Mouse (Mus musculus): Measurements from ENCODE around the gene Eid3. TPM values are rescaled to one million over a fixed set of nuclear protein-coding genes. Genes with fewer than 3 reads are reported as not detected.

Eid3 gene
- total RNA-seq, 2 experiments from 2014 or later, result 0.90 to 1.1 TPM

GRCm38 (mm10) chr10:82860929-82861315 is 5.5 kb upstream of the Eid3 start:
- no peak for DNase-seq (ENCODE audit: low spot score)

DNA sequence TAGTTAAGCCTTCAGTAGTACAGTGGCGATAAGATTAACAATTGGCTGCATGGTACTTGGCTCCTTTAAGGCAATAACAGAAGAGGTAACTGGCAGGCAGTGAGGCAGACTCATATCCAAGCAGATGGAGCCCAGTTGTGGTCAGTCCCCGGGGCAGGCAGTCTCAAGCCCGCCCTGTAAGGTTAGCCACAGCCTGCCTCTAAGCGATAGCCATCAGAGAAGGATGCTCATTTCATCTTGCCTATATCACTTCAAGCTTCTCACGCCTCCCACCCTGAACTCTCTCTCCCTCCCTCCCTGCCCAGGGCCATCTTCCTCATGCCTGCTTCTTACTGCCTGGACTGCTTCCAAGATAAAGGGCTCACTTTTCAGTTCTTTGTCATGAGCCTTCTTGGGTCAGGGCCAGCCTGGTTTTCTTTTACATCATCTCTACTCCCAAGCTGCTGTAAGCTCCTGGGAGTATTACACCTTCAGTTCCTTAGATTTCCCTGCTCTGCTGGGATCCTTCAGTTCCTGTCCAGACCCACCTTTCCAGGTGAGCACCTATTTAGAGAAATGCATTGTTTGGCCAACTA is 3.2 kb upstream of the Eid3 start:
- DNase-seq (ENCODE audit: low spot score), result no peak

GRCm38 (mm10) chr10:82863827-82864226 is 2.6 kb upstream of the Eid3 start:
- DNase-seq (ENCODE audit: low spot score), result peak; percentile 39

- no peak for DNase-seq (ENCODE audit: low spot score)
Observed at GRCm38 (mm10) chr10:82866832-82867231, 406 bp downstream of the Eid3 start.

DNA sequence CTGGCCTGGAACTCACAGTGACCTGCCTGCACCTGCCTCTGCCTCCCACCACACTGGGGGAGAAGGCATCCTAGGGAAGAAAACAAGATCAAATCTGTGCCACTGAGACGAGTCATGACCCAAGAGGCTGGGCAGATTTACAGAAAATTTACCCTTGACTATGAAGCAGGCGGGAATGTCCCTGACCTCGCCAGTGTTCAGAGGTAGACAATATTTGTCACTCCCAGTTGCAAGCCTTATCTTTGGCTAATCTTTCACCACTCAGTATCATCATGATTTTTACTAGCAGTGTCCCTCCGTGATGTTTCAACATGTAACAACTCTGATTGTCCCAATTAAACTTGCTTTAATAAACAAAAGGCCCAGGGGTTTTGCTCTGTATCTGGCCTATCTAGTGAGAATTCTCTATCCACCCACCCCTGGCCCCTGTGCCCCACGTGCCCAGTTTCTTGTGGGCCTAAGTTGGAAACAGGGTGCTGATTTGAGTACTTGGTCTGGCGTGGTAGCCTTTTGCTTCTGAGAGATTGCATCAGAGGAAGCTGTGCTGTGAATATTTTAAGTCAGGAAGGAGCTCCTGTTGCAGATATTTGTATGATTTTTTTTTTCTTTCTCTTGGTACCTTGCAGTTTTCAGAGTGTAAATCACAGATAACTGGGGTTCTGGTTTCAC is 2.1 kb downstream of the Eid3 start:
- no peak for DNase-seq (ENCODE audit: low spot score)

DNA sequence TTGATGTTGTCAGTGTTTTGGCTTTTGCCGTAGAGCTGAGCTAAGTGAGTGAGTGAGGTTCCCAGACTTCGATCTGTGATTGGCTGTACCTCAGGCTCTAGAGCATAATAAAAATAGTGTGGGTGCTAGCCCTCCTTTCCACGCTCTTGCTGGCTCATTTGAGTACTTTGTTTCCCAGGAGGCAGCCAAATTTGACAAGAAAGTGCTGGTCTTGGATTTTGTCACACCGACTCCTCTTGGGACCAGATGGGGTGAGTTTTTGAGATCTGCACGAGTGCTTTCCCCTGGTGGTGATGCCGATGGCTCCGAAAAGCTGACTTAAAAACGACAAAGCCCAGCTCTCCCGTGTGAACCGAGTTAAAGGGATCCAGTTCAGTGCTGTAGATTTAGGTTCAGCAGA is 9.0 kb downstream of the Eid3 start:
- no peak for DNase-seq (ENCODE audit: low spot score)

- DNase-seq (ENCODE audit: low spot score), result no peak
Observed at GRCm38 (mm10) chr10:82876076-82876796, 9.8 kb downstream of the Eid3 start.

- no peak for DNase-seq (ENCODE audit: low spot score)
Observed at GRCm38 (mm10) chr10:82887354-82887753, 20.9 kb downstream of the Eid3 start.

DNA sequence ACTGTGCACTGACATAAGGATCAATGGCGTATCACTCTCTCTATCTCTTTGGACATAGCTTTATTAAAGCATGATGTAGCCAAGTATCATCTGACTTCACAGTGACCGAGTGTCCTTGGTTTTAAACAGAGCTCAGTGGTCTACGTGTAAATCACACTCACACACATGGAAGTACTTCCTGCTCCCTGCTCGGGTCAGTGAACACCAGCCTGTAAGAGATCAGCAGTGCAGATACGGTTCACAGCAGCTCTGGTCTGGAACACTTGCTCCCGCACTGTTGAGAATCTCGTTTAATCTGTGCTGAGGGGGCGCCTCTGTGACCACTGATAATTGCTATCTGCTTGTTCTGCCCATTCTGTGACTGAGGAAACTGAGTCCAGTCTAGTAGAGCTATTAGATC is 22.1 kb downstream of the Eid3 start:
- no peak for DNase-seq (ENCODE audit: low spot score)

GRCm38 (mm10) chr10:82889447-82889973 is 23.1 kb downstream of the Eid3 start:
- peak; percentile 64 for DNase-seq (ENCODE audit: low spot score)

- DNase-seq (ENCODE audit: low spot score), result no peak
Observed at GRCm38 (mm10) chr10:82890936-82891335, 24.5 kb downstream of the Eid3 start.

GRCm38 (mm10) chr10:82891427-82891826 is 25.0 kb downstream of the Eid3 start:
- DNase-seq (ENCODE audit: low spot score), result no peak

- no peak for DNase-seq (ENCODE audit: low spot score)
Observed at GRCm38 (mm10) chr10:82892442-82893055, 26.1 kb downstream of the Eid3 start.

GRCm38 (mm10) chr10:82893872-82894650 is 27.6 kb downstream of the Eid3 start:
- no peak for DNase-seq (ENCODE audit: low spot score)

DNA sequence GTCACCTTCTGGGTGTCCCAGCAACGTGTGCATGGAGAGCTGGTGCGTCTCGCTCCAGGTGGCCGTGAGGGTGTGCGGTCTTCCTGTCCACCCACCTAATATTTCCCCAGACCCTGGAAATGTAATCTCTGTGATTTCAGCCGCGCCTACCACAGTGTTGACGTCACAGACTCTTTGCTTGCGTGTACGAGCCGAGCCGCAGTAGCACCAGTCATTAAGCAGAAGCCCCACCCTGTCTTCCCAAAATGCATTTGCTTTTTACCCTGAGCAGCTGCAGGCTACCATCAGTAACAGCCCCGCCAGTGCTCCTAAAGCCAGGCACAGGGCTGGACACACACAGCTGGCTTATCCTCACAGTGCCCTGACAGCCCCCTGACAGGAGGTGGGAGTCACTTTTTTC is 31.5 kb downstream of the Eid3 start:
- no peak for DNase-seq (ENCODE audit: low spot score)

DNA sequence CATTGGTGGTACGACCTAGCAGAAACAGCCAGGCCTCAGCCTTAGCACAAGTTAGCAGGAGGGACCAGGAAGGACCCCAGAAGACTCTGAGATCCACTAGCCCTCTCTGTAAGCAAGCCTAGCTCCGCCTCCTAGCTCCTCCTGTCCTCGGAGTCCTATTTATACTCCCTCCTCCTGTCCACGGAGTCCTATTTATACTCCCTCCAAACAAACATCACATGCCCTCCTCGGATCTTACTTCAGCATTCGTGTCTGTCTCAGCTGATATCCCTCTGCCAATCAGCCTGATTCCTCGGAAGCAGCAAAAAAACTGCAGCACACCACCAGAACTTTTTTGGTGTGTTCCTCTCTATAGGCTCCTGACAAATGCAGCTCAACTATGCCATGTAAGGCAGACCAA is 32.5 kb downstream of the Eid3 start:
- peak; percentile 47 for DNase-seq (ENCODE audit: low spot score)

DNA sequence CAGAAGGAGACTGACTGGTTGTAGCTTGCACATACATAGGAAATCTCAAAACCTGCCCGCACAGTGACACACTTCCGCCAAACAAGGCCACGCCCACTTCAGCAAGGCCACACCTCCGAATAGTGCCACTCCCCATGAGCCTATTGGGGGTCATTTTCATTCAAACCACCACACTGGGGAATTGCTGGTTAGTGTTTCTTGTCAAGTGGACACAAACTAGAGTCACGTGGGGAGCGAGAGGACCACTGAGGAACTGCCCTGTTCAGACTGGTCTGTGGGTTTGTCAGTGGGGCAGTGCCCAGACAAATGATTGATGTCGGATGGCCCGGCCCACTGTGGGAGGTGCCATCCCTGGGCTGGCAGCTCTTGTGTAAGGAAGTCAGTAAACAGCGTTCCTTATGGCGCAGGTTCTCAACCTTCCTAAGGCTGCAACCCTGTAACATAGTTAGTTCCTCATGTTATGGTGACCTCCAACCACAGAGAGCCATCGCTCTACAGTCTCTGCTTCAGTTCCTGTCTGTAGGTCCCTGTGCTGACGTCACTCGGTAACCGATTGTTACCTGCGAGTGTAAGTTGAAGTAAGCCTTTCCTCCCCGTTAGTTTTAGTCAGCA is 33.5 kb downstream of the Eid3 start:
- DNase-seq (ENCODE audit: low spot score), result no peak

DNA sequence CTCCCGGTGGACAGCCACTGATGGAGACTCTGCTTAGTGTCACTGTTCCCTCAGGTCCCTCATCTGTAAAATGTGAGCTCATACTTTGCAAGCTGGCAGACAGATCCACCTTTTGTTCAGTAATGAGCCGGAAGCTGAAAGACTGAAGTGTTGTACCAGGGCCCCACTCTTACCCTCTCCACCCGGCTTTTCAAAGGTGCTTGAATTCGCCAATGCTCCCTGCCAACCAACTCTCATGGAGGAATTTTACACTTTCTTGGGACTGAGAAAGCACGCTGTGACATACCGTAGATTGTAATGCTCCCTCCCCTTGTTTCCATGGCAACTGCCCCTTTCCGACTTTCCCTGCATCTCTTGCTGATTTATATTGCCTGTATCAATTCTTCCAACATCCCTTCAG is 34.1 kb downstream of the Eid3 start:
- no peak for DNase-seq (ENCODE audit: low spot score)

DNA sequence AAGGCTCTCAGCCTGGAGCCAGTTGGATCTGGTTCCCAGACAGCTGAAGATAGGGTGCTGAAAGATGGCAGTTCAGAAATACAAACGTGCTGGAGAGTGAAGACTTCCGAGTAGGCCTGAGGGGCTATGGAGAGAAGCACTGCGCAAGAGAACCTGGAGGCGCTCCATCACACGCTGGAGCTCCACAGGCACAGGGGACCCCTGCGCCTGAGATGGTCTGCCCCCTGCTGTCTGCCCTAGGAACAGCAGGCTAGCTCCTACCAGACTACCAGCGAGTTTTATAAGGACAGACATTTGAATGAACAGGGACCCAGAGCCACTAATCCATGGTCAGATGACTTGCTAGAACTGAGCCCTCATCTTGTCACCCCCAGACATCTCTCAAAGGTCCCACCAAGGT is 35.0 kb downstream of the Eid3 start:
- DNase-seq (ENCODE audit: low spot score), result peak; percentile 86

- DNase-seq (ENCODE audit: low spot score), result no peak
Observed at GRCm38 (mm10) chr10:82908526-82908925, 42.1 kb downstream of the Eid3 start.

- DNase-seq (ENCODE audit: low spot score), result peak; percentile 56
Observed at GRCm38 (mm10) chr10:82909382-82909781, 43.0 kb downstream of the Eid3 start.
